Mouse (Mus musculus): ENCODE results near the gene Pecam1. TPM values are rescaled to one million over a fixed set of nuclear protein-coding genes. Genes with fewer than 3 reads are reported as not detected.
A peak's percentile ranks its signal among the peaks of the same experiment; 100 is the strongest.

The Pecam1 gene
- polyA plus RNA-seq, 1 experiment from 2014 or later: 16.0 TPM

DNA sequence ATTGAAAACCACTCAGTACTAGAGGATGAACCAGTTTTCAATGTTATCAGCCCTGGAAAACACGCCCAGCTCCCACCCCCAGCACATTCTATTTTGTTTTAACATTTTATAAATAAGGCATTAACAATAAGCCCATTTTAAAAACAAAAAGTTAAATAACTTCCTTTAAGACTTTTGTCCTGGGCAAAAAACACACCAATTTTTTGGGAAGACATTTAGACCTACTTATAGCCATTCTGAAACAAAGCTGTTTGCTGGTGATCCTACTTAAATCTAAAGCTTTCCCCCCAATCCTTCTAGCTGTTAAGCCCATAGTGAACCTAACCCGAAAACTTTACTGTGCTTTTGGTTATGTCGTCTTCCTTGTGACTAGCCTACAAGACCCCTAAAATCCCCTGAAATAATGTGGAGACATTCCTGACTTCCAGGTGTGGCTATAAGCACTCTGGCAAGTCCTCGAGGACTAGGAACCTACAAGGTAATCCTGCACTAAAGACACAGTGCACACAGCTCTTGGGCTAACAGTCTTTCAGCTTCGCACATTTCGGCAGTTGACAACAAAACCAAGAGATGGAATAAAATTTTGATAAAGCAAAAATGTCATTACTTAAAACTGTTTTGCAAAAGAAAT is 30.3 kb upstream of the Pecam1 start:
- WGBS: 83% methylated on average over 6 of the region's 6 CpGs
- Histone ChIP-seq H3K27ac (no peak overlapping the region), H3K4me3 (no peak overlapping the region; the same call in 1 of the 2 replicates), H3K27me3 (ENCODE audit: poor library complexity, severe bottlenecking) (no peaks in the 10 kb centered on the region), H3K36me3 (replicated peaks) (peaks cover 74% of the 10 kb centered on the region), H3K4me1 (peaks cover 29% of the 10 kb centered on the region), H3K9me3 (no peaks in the 10 kb centered on the region)
- no peak for DNase-seq (ENCODE audit: extremely low spot score, low spot score)

DNA sequence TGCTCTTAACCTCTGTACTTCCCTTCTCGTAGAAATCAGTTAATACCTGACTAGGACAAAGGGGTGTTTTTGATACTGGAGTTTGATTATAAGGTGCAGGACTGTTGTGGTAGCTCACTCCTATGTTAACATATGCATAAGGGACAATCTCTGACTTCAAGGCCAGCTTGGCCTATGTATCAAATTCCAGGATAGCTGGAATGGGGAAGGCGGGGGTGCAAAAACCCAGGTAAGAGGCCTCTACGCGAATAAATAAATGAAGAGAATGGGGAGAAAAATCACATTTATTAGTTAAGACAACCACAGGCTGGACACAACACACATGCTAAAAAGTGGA is 29.6 kb upstream of the Pecam1 start:
- Histone ChIP-seq H3K27ac (no peak overlapping the region), H3K36me3 (replicated peaks) (peaks cover 74% of the 10 kb centered on the region), H3K27me3 (ENCODE audit: poor library complexity, severe bottlenecking) (no peaks in the 10 kb centered on the region), H3K4me1 (peaks cover 25% of the 10 kb centered on the region), H3K9me3 (no peaks in the 10 kb centered on the region), H3K4me3 (peak overlapping the region; percentile 93; the same call in 1 of the 2 replicates)
- DNase-seq (ENCODE audit: extremely low spot score, low spot score): peak; percentile 18
- 79% methylated on average over 4 of the region's 4 CpGs for WGBS

DNA sequence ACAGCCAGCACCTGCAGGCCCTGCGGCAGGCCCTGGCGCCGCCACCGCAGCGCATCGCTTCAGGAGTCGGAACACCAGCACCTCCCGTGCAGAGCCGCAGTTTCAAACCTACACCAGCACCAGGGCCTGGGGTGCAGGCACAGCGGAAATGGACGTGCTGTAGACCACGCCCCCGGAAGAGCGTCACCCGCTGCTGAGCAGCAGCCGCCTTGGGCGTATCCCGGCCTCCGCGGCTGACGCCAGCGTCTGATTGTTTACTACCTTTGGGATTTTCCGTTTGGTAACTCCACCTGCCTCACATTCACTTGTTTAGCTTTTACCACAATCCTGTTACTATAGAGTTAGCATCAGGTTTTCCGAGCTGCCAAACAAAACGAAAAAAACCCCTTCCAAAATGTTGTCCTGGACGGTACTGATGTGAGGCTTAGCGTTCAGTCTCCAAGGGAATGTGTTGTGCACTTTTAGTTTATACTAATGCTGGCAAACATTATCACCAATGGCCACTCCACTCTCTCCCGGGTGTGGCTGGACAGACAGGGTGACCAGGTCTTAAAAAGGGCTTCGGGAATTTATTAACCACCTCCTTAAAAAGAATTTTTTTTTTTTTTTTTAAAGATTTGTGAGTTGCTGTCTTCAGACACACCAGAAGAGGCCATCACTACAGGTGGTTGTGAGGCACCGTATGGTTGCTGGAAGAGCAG is 29.1 kb upstream of the Pecam1 start, which contains the start of gene Polg2:
Gene Polg2 (minus strand): TSS at position 150 of the 701 bp plus-strand sequence.
- DNase-seq (ENCODE audit: extremely low spot score, low spot score): peak; percentile 91
- peaks cover 74% of the 10 kb centered on the region for H3K36me3 ChIP-seq (replicated peaks)
- WGBS: 3% methylated on average over 30 of the region's 30 CpGs

DNA sequence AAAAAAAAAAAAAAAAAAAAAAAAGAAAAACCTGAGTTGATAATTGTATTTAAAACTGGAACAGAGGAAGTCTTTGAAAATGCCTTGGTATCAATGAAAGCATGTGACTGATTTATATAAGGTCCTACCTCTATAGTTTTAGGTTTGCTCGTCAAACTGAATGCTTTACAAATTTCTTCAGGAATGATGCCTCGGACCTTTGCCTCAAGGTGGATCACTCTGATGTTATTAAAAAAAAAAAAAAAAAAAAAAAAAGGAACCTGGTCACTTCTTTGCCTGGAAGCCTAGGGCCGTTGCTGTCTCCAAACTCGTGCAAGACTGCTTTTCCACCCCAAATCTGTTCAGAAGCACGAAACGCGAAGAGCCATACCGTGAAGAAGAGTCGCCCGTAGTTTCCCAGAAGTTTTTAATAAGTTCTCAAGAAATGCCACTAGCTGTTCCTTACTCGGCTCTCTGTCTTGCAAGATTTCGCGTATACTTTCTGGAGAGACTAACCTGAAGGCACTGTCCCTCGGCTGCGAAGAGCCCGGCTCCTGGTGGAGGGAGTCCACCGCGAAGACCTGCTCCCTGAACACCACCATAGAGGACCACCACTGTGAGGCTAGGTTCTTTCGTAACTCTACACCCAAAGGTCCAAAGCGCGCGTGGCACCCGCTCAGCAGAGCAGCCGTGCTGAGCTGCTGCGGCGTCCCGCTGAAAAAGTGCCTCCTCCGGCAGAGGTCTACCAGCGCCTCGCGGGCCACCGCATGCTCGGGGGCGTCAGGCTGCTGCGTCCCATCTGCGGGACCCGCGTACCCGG is 28.4 kb upstream of the Pecam1 start:
- 4% methylated on average over 39 of the region's 39 CpGs for WGBS

More for the DNA sequence above, 29.1 kb upstream of the Pecam1 start, which contains the start of gene Polg2:
- no peaks in the 10 kb centered on the region for H3K9me3 ChIP-seq
- no peaks in the 10 kb centered on the region for H3K27me3 ChIP-seq (ENCODE audit: poor library complexity, severe bottlenecking)
- peaks cover 25% of the 10 kb centered on the region for H3K4me1 ChIP-seq
- H3K27ac ChIP-seq: peak within 1 kb of the TSS; percentile 94
- H3K4me3 ChIP-seq: peak within 1 kb of the TSS; percentile 93

DNA sequence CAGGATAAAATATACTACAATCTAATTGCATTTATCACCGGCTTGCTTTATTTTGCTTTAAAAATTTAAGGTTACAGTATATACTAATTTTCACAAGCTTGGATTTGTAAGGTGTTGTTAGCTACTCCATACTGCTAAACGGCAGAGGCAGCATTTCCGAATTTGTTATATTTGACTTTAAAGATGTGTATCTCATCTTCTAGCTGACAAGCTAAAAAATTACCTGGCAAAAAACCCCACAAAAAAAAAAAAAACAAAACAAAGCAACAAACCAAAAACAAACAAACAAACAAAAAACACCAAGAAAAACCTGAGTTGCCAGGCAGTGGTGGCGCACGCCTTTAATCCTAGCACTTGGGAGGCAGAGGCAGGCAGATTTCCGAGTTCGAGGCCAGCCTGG is 27.7 kb upstream of the Pecam1 start:
- Histone ChIP-seq H3K27me3 (ENCODE audit: poor library complexity, severe bottlenecking) (no peaks in the 10 kb centered on the region), H3K4me3 (peak overlapping the region; percentile 93; the same call in 1 of the 2 replicates), H3K27ac (no peak overlapping the region), H3K9me3 (no peaks in the 10 kb centered on the region), H3K36me3 (replicated peaks) (peaks cover 74% of the 10 kb centered on the region), H3K4me1 (peaks cover 25% of the 10 kb centered on the region)
- 93% methylated on average over 7 of the region's 7 CpGs for WGBS
- no peak for DNase-seq (ENCODE audit: extremely low spot score, low spot score)

More for the DNA sequence above, 28.4 kb upstream of the Pecam1 start:
- no peaks in the 10 kb centered on the region for H3K27me3 ChIP-seq (ENCODE audit: poor library complexity, severe bottlenecking)
- H3K9me3 ChIP-seq: no peaks in the 10 kb centered on the region
- H3K4me3 ChIP-seq: peak overlapping the region; percentile 93
- peaks cover 25% of the 10 kb centered on the region for H3K4me1 ChIP-seq
- DNase-seq (ENCODE audit: extremely low spot score, low spot score): no peak
- H3K36me3 ChIP-seq (replicated peaks): peaks cover 74% of the 10 kb centered on the region
- H3K27ac ChIP-seq: peak overlapping the region; percentile 94

DNA sequence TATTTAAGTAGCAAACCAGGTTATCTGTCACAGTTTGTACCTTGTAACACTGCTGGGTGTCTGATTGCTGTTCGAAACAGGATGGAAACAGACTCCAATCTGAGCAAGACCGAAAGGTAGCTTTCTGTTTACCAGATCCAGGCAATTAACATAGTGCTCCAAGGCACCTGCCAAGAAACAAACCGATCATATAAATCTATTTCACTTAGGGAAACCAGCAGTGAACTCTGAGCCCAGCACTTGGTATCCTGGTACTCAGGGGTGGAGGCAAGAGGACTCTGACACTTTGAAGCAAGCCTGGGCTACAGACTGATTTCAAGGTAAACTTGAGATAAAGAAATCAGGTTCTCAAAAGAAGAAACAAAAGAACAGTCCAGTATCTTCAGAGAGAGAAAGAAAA is 27.0 kb upstream of the Pecam1 start:
- Histone ChIP-seq H3K9me3 (no peaks in the 10 kb centered on the region), H3K36me3 (replicated peaks) (peaks cover 74% of the 10 kb centered on the region), H3K4me1 (peaks cover 25% of the 10 kb centered on the region), H3K4me3 (no peak overlapping the region; the same call in 1 of the 2 replicates), H3K27ac (no peak overlapping the region), H3K27me3 (ENCODE audit: poor library complexity, severe bottlenecking) (no peaks in the 10 kb centered on the region)
- DNase-seq (ENCODE audit: extremely low spot score, low spot score): no peak
- WGBS: 97% methylated on average over 3 of the region's 3 CpGs

DNA sequence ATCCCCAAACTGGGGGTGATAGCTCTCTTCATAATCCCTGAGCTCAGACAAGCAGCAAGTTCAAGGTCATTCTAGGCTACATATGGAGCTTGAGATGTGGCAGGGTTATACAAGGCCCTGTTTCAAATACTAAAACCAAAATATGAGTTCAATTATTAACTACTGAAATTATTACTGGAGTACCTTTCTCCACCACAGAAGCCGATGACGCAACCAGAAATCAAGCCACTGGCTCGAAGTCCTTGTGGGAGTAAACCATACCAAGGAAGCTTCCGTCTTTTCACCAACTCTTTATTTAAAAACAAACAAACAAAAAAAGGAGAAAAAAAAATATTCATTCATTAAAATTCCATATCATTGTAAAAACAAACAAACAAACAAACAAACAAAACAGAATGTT is 26.5 kb upstream of the Pecam1 start:
- Histone ChIP-seq H3K36me3 (replicated peaks) (peaks cover 74% of the 10 kb centered on the region), H3K4me3 (no peak overlapping the region), H3K27ac (no peak overlapping the region), H3K27me3 (ENCODE audit: poor library complexity, severe bottlenecking) (no peaks in the 10 kb centered on the region), H3K9me3 (no peaks in the 10 kb centered on the region), H3K4me1 (peaks cover 25% of the 10 kb centered on the region)
- WGBS: 97% methylated on average over 4 of the region's 4 CpGs
- DNase-seq (ENCODE audit: extremely low spot score, low spot score): no peak

DNA sequence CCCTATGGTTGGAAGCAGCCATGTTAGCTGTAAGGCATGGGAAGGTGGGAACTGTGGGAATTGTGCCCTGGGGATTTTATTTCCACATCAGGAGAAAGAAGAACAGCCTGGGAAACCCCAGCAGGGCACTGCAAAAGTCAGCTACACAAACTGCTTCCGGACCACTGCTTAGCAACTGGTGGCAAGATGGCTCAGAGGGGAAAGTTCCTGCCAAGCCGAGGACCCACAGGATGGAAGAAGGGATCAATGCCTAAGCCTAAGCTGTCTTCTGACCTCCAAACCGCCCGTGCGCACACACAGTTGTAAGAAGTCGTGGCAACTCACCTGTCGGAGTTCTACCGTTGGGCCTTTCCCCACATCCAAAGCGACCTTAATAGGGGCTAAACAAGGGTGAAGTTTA is 22.6 kb upstream of the Pecam1 start:
- Histone ChIP-seq H3K27ac (no peak overlapping the region), H3K27me3 (ENCODE audit: poor library complexity, severe bottlenecking) (no peaks in the 10 kb centered on the region), H3K9me3 (no peaks in the 10 kb centered on the region; the same call in 1 of the 2 replicates), H3K36me3 (replicated peaks) (peaks cover 92% of the 10 kb centered on the region), H3K4me3 (no peak overlapping the region), H3K4me1 (peaks cover 8% of the 10 kb centered on the region)
- WGBS: 92% methylated on average over 9 of the region's 9 CpGs
- no peak for DNase-seq (ENCODE audit: extremely low spot score, low spot score)

DNA sequence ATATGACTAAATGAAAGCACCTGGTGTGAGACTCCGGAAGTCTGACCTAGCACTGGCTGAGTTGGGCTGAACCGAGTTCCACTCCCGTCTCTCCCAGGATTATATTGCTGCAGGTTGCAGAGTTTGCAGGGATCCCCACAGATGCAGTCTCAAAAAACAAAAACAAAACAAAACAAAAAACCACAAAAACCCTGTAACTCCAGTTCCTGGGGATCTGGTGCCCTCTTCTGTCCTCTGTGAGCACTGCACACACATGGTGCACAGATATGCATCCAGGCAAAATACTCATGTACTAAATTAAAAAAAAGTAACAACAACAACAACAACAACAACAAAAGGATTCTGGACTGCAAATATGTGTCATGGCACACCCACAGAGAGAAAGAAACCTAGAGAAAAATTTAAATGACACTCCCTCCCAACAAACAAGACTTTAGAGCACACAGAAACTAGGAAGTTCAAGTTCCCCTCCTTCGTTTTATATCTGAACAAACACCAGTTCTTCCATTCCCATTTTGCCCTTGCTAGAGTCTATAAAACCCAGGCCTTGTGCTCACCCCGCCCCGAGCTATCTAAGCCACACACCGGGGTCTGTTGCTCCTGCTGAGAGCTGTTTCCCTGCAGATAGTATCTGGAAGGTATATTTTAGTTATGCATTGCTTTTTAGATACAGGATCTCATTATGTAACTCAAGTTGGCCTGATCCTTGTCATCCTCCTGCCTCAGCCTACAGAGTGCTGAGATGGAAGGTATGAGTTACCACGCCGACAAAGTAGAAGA is 20.0 kb upstream of the Pecam1 start:
- Histone ChIP-seq H3K27ac (no peak overlapping the region), H3K4me3 (no peak overlapping the region), H3K4me1 (no peaks in the 10 kb centered on the region), H3K9me3 (peaks cover 6% of the 10 kb centered on the region), H3K36me3 (replicated peaks) (peaks cover 98% of the 10 kb centered on the region), H3K27me3 (ENCODE audit: poor library complexity, severe bottlenecking) (no peaks in the 10 kb centered on the region)
- DNase-seq (ENCODE audit: extremely low spot score, low spot score): no peak
- 96% methylated on average over 9 of the region's 9 CpGs for WGBS

DNA sequence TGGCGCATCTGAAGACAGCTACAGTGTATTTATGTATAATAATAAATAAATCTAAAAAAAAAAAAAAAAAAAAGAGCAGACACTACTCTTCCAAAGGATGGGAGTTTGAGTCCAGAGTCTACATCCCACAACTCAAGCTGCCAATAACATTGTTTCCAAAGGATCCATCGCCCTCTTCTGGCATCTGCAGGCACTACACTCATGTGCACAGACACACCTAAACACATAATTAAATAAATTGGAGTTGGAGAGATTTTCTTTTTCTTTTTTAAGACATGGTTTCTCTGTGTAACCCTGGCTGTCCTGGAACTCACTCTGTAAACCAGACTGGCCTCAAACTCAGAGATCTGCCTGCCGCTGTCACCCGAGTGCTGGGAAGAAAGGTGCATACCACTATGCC is 17.1 kb upstream of the Pecam1 start:
- H3K27ac ChIP-seq: no peak overlapping the region
- peaks cover 4% of the 10 kb centered on the region for H3K4me1 ChIP-seq
- no peak for DNase-seq (ENCODE audit: extremely low spot score, low spot score)
- WGBS: 94% methylated on average over 4 of the region's 4 CpGs
- peaks cover 83% of the 10 kb centered on the region for H3K36me3 ChIP-seq (replicated peaks)
- no peak overlapping the region for H3K4me3 ChIP-seq
- H3K9me3 ChIP-seq: peaks cover 6% of the 10 kb centered on the region
- no peaks in the 10 kb centered on the region for H3K27me3 ChIP-seq (ENCODE audit: poor library complexity, severe bottlenecking)

DNA sequence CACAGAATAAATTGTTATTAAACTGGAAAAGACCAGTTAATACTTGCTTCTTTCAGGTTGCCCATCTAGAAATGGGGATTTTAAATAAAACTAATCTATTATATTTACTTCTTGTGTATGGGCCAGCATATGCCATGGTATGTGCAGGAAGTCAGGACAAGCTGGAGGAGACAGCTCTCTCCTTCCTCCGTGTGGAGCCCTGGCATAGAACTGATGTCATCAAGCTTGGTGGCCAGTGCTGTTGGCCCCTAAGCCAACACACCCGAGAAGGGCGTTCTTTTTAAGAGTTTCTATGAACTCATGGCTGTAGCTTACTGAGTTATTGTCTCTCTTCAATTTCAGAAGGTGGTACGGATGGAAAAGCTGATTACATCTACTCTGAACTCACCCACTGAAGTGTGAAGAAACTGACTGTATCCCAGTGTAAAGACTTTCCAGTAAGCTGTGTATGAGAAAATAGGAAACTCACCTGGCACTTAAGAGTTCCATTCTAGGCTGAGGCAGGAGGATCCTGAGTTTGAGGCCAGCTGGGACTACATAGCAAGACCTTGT is 16.3 kb upstream of the Pecam1 start:
- WGBS: 93% methylated on average over 4 of the region's 4 CpGs
- H3K27me3 ChIP-seq (ENCODE audit: poor library complexity, severe bottlenecking): no peaks in the 10 kb centered on the region
- peaks cover 11% of the 10 kb centered on the region for H3K4me1 ChIP-seq
- peaks cover 6% of the 10 kb centered on the region for H3K9me3 ChIP-seq
- H3K4me3 ChIP-seq: no peak overlapping the region
- no peak overlapping the region for H3K27ac ChIP-seq
- H3K36me3 ChIP-seq (replicated peaks): peaks cover 75% of the 10 kb centered on the region
- DNase-seq (ENCODE audit: extremely low spot score, low spot score): no peak

DNA sequence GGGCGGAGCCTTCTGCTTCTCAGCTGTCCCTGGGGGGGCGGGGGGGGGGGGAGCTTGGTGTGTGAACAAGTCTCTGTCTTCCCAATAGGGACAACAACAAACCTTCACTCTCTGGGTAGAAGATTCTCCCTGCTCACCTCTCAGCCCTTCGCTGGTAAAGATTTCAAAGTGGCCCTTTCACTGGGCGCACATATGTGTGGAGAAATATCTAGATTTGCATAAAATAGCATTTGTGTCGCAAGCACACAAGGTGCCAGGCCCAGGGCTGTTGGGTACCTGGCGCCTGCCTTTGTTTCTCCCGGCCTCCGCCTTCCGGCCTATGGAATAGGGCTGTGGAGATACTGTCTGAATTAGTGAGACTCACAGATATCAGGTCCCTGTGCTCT is 12.4 kb upstream of the Pecam1 start:
- WGBS: 78% methylated on average over 9 of the region's 9 CpGs
- no peak overlapping the region for H3K4me3 ChIP-seq
- H3K9me3 ChIP-seq: peaks cover 4% of the 10 kb centered on the region
- DNase-seq (ENCODE audit: extremely low spot score, low spot score): no peak
- peaks cover 11% of the 10 kb centered on the region for H3K4me1 ChIP-seq
- peaks cover 36% of the 10 kb centered on the region for H3K36me3 ChIP-seq (replicated peaks)
- H3K27me3 ChIP-seq (ENCODE audit: poor library complexity, severe bottlenecking): no peaks in the 10 kb centered on the region
- H3K27ac ChIP-seq: peak overlapping the region; percentile 53
